Mouse (Mus musculus): ENCODE measurements around the gene Rad9a. TPM values are rescaled to one million over a fixed set of nuclear protein-coding genes. Genes with fewer than 3 reads are reported as not detected.

Rad9a gene
- polyA plus RNA-seq (2014; fragmentation: Illumina TruSeq; extraction: RNeasy Lipid Tissue Mini Kit (QIAGEN cat#74804)): 3.0 TPM

GRCm38 (mm10) chr19:4201291-4201909 is at the start of gene Rad9a:
Gene Rad9a (minus strand): TSS chr19:4201662.

GRCm38 (mm10) chr19:4231253-4232185 is 30.1 kb upstream of the Rad9a start, which contains the start of gene Pold4:
Gene Pold4 (plus strand): TSS chr19:4231899.

GRCm38 (mm10) chr19:4214071-4214770 is 12.8 kb upstream of the Rad9a start, which contains the start of the genes Clcf1 and AC109138.7:
Gene Clcf1 (plus strand): TSS chr19:4214238.
Gene AC109138.7 (plus strand): TSS chr19:4214357.

GRCm38 (mm10) chr19:4191528-4192250 is 9.8 kb downstream of the Rad9a start, which contains the start of gene Ppp1ca:
Gene Ppp1ca (plus strand): TSS chr19:4192065.

GRCm38 (mm10) chr19:4190831-4191334 is 10.6 kb downstream of the Rad9a start, which contains the start of gene Tbc1d10c:
Gene Tbc1d10c (minus strand): TSS chr19:4191284.

GRCm38 (mm10) chr19:4175368-4175947 is 26.0 kb downstream of the Rad9a start, which contains the start of gene Carns1:
Gene Carns1 (minus strand): TSS chr19:4175479.

GRCm38 (mm10) chr19:4162646-4163542 is 38.6 kb downstream of the Rad9a start, which contains the start of gene Rps6kb2:
Gene Rps6kb2 (minus strand): TSS chr19:4163354.

GRCm38 (mm10) chr19:4153232-4153654 is 48.2 kb downstream of the Rad9a start, which contains the start of gene Ptprcap:
Gene Ptprcap (plus strand): TSS chr19:4153604.

GRCm38 (mm10) chr19:4148491-4148806 is 53.0 kb downstream of the Rad9a start, which contains the start of gene Coro1b:
Gene Coro1b (plus strand): TSS chr19:4148619.

Other genes with a start within 250 kb of the Rad9a start
- gene Aldh3b3, start 243.0 kb downstream of the Rad9a start, polyA plus RNA-seq (2014; fragmentation: Illumina TruSeq; extraction: RNeasy Lipid Tissue Mini Kit (QIAGEN cat#74804)): not detected
- not detected for gene Aldh3b2, start 229.3 kb downstream of the Rad9a start, polyA plus RNA-seq (2014; fragmentation: Illumina TruSeq; extraction: RNeasy Lipid Tissue Mini Kit (QIAGEN cat#74804))
- gene Acy3, start 215.1 kb downstream of the Rad9a start, polyA plus RNA-seq (2014; fragmentation: Illumina TruSeq; extraction: RNeasy Lipid Tissue Mini Kit (QIAGEN cat#74804)): 1.3 TPM
- not detected for gene Tbx10, start 208.9 kb downstream of the Rad9a start, polyA plus RNA-seq (2014; fragmentation: Illumina TruSeq; extraction: RNeasy Lipid Tissue Mini Kit (QIAGEN cat#74804))
- gene Nudt8, start 201.1 kb downstream of the Rad9a start, polyA plus RNA-seq (2014; fragmentation: Illumina TruSeq; extraction: RNeasy Lipid Tissue Mini Kit (QIAGEN cat#74804)): not detected
- not detected for gene Gm49405, start 201.0 kb downstream of the Rad9a start, polyA plus RNA-seq (2014; fragmentation: Illumina TruSeq; extraction: RNeasy Lipid Tissue Mini Kit (QIAGEN cat#74804))
- not detected for gene Doc2g, start 198.3 kb downstream of the Rad9a start, polyA plus RNA-seq (2014; fragmentation: Illumina TruSeq; extraction: RNeasy Lipid Tissue Mini Kit (QIAGEN cat#74804))
- gene Ndufv1, start 188.9 kb downstream of the Rad9a start, polyA plus RNA-seq (2014; fragmentation: Illumina TruSeq; extraction: RNeasy Lipid Tissue Mini Kit (QIAGEN cat#74804)): 2.2 TPM
- gene Gstp1, start 163.7 kb downstream of the Rad9a start, polyA plus RNA-seq (2014; fragmentation: Illumina TruSeq; extraction: RNeasy Lipid Tissue Mini Kit (QIAGEN cat#74804)): 13.3 TPM
- 5.3 TPM for gene Gstp2, start 155.6 kb downstream of the Rad9a start, polyA plus RNA-seq (2014; fragmentation: Illumina TruSeq; extraction: RNeasy Lipid Tissue Mini Kit (QIAGEN cat#74804))
- not detected for gene Gstp3, start 142.1 kb downstream of the Rad9a start, polyA plus RNA-seq (2014; fragmentation: Illumina TruSeq; extraction: RNeasy Lipid Tissue Mini Kit (QIAGEN cat#74804))
- not detected for gene Cabp2, start 120.1 kb downstream of the Rad9a start, polyA plus RNA-seq (2014; fragmentation: Illumina TruSeq; extraction: RNeasy Lipid Tissue Mini Kit (QIAGEN cat#74804))
- gene Cdk2ap2, start 104.5 kb downstream of the Rad9a start, polyA plus RNA-seq (2014; fragmentation: Illumina TruSeq; extraction: RNeasy Lipid Tissue Mini Kit (QIAGEN cat#74804)): not detected
- 0.37 TPM for gene Pitpnm1, start 101.7 kb downstream of the Rad9a start, polyA plus RNA-seq (2014; fragmentation: Illumina TruSeq; extraction: RNeasy Lipid Tissue Mini Kit (QIAGEN cat#74804))
- gene Aip, start 75.8 kb downstream of the Rad9a start, polyA plus RNA-seq (2014; fragmentation: Illumina TruSeq; extraction: RNeasy Lipid Tissue Mini Kit (QIAGEN cat#74804)): 1.00 TPM
- not detected for gene Gpr152, start 61.9 kb downstream of the Rad9a start, polyA plus RNA-seq (2014; fragmentation: Illumina TruSeq; extraction: RNeasy Lipid Tissue Mini Kit (QIAGEN cat#74804))
- gene Cabp4, start 57.6 kb downstream of the Rad9a start, polyA plus RNA-seq (2014; fragmentation: Illumina TruSeq; extraction: RNeasy Lipid Tissue Mini Kit (QIAGEN cat#74804)): not detected
- 12.7 TPM for gene Coro1b, start 53.0 kb downstream of the Rad9a start, polyA plus RNA-seq (2014; fragmentation: Illumina TruSeq; extraction: RNeasy Lipid Tissue Mini Kit (QIAGEN cat#74804))
- 1.6 TPM for gene Ptprcap, start 48.1 kb downstream of the Rad9a start, polyA plus RNA-seq (2014; fragmentation: Illumina TruSeq; extraction: RNeasy Lipid Tissue Mini Kit (QIAGEN cat#74804))
- gene Rps6kb2, start 38.3 kb downstream of the Rad9a start, polyA plus RNA-seq (2014; fragmentation: Illumina TruSeq; extraction: RNeasy Lipid Tissue Mini Kit (QIAGEN cat#74804)): 1.2 TPM
- gene Carns1, start 26.2 kb downstream of the Rad9a start, polyA plus RNA-seq (2014; fragmentation: Illumina TruSeq; extraction: RNeasy Lipid Tissue Mini Kit (QIAGEN cat#74804)): 1.00 TPM
- not detected for gene Tbc1d10c, start 10.4 kb downstream of the Rad9a start, polyA plus RNA-seq (2014; fragmentation: Illumina TruSeq; extraction: RNeasy Lipid Tissue Mini Kit (QIAGEN cat#74804))
- 102 TPM for gene Ppp1ca, start 9.6 kb downstream of the Rad9a start, polyA plus RNA-seq (2014; fragmentation: Illumina TruSeq; extraction: RNeasy Lipid Tissue Mini Kit (QIAGEN cat#74804))
- gene Clcf1, start 12.6 kb upstream of the Rad9a start, polyA plus RNA-seq (2014; fragmentation: Illumina TruSeq; extraction: RNeasy Lipid Tissue Mini Kit (QIAGEN cat#74804)): 0.26 TPM
- not detected for gene AC109138.7, start 12.7 kb upstream of the Rad9a start, polyA plus RNA-seq (2014; fragmentation: Illumina TruSeq; extraction: RNeasy Lipid Tissue Mini Kit (QIAGEN cat#74804))
- gene Pold4, start 30.2 kb upstream of the Rad9a start, polyA plus RNA-seq (2014; fragmentation: Illumina TruSeq; extraction: RNeasy Lipid Tissue Mini Kit (QIAGEN cat#74804)): not detected
- 1.9 TPM for gene Ssh3, start 67.5 kb upstream of the Rad9a start, polyA plus RNA-seq (2014; fragmentation: Illumina TruSeq; extraction: RNeasy Lipid Tissue Mini Kit (QIAGEN cat#74804))
- gene Ankrd13d, start 81.5 kb upstream of the Rad9a start, polyA plus RNA-seq (2014; fragmentation: Illumina TruSeq; extraction: RNeasy Lipid Tissue Mini Kit (QIAGEN cat#74804)): not detected
- 19.6 TPM for gene Grk2, start 104.6 kb upstream of the Rad9a start, polyA plus RNA-seq (2014; fragmentation: Illumina TruSeq; extraction: RNeasy Lipid Tissue Mini Kit (QIAGEN cat#74804))
- gene Kdm2a, start 196.6 kb upstream of the Rad9a start, polyA plus RNA-seq (2014; fragmentation: Illumina TruSeq; extraction: RNeasy Lipid Tissue Mini Kit (QIAGEN cat#74804)): 79.9 TPM
- gene Rhod, start 237.8 kb upstream of the Rad9a start, polyA plus RNA-seq (2014; fragmentation: Illumina TruSeq; extraction: RNeasy Lipid Tissue Mini Kit (QIAGEN cat#74804)): 1.00 TPM